In genomic region chr16:91301454-91301853, GRCm38 (mm10) we compare ENCODE assay signal across 15 mouse cellular contexts. TPM values are rescaled to one million over a fixed set of nuclear protein-coding genes. Genes with fewer than 3 reads are reported as not detected.
DNase-seq lines count a peak whose midpoint lies in the region; ATAC-seq lines count a peak whose summit lies in the region.
"Had no signal": no experiment of that assay in that cellular context is flagged by ENCODE, and none has a peak within 500 bp of the region (broad histone marks: within the 10 kb centered on the region; RNA-seq: fewer than 3 reads in every experiment).

No protein-coding gene starts in this region.

- H3K36me3 ChIP-seq in embryonic facial prominence, embryonic 10.5 days (replicated peaks): no peaks in the 10 kb centered on the region
- no peaks in the 10 kb centered on the region for H3K36me3 ChIP-seq in forebrain, embryonic 13.5 days (ENCODE audit: poor library complexity, severe bottlenecking)
- H3K36me3 ChIP-seq in hindbrain, embryonic 16.5 days (ENCODE audit: control insufficient read depth, insufficient read depth, low read length): no peaks in the 10 kb centered on the region
- no peaks in the 10 kb centered on the region for H3K36me3 ChIP-seq in neural tube, embryonic 13.5 days

- H3K27me3 ChIP-seq in embryonic facial prominence, embryonic 10.5 days (replicated peaks; ENCODE audit: low read depth, poor library complexity, severe bottlenecking): peaks cover 100% of the 10 kb centered on the region
- H3K27me3 ChIP-seq in forebrain, embryonic 13.5 days: peaks cover 95% of the 10 kb centered on the region
- peaks cover 38% of the 10 kb centered on the region for H3K27me3 ChIP-seq in hindbrain, embryonic 16.5 days (replicated peaks; ENCODE audit: control insufficient read depth, insufficient read depth, low read length)
- peaks cover 98% of the 10 kb centered on the region for H3K27me3 ChIP-seq in neural tube, embryonic 13.5 days

- no peaks in the 10 kb centered on the region for H3K9me3 ChIP-seq in embryonic facial prominence, embryonic 10.5 days
- no peaks in the 10 kb centered on the region for H3K9me3 ChIP-seq in forebrain, embryonic 13.5 days (replicated peaks)
- H3K9me3 ChIP-seq in hindbrain, embryonic 16.5 days (ENCODE audit: control insufficient read depth, low read length): no peaks in the 10 kb centered on the region
- no peaks in the 10 kb centered on the region for H3K9me3 ChIP-seq in neural tube, embryonic 13.5 days

- peak; percentile 34 for DNase-seq in embryonic facial prominence, embryonic 10.5 days (ENCODE audit: low spot score)
- no peak for DNase-seq in adrenal gland, adult 8-10 months
- no peak for DNase-seq in right cerebral cortex, postnatal 14 days
- no peak for DNase-seq in thymus, adult 18-20 months
- DNase-seq in right cerebral cortex, postnatal 4 days: no peak
- DNase-seq: kidney, postnatal 25 days had no signal

- H3K4me1 ChIP-seq in embryonic facial prominence, embryonic 10.5 days: peaks cover 22% of the 10 kb centered on the region
- H3K4me1 ChIP-seq in forebrain, embryonic 13.5 days: peaks cover 54% of the 10 kb centered on the region
- peaks cover 10% of the 10 kb centered on the region for H3K4me1 ChIP-seq in hindbrain, embryonic 16.5 days (ENCODE audit: control insufficient read depth, insufficient read depth, low read depth, low read length)
- peaks cover 37% of the 10 kb centered on the region for H3K4me1 ChIP-seq in neural tube, embryonic 13.5 days (replicated peaks)

- peak overlapping the region; percentile 49 for H3K4me2 ChIP-seq in forebrain, embryonic 13.5 days
- peak overlapping the region; percentile 47 for H3K4me2 ChIP-seq in hindbrain, embryonic 16.5 days (ENCODE audit: low read length)
- H3K4me2 ChIP-seq in neural tube, embryonic 13.5 days: peak overlapping the region; percentile 33
- H3K4me2 ChIP-seq: liver, embryonic 11.5 days had no signal

- no peak overlapping the region; the same call in 1 of the 2 replicates for H3K9ac ChIP-seq in forebrain, embryonic 13.5 days
- 0 out of 2 replicates have a peak overlapping the region, but pooled peaks have one; percentile 18 for H3K9ac ChIP-seq in hindbrain, embryonic 16.5 days (ENCODE audit: low read depth, low read length)
- no peak overlapping the region for H3K9ac ChIP-seq in neural tube, embryonic 13.5 days

- 0 out of 2 replicates have a peak, but pooled peaks have one; percentile 13 for ATAC-seq in forebrain, embryonic 13.5 days
- ATAC-seq in hindbrain, embryonic 16.5 days: no peak
- ATAC-seq in neural tube, embryonic 13.5 days (ENCODE audit: low read depth): no peak
- ATAC-seq: inflammation-experienced regulatory T-cells, adult 6 months had no signal

- no peak overlapping the region for H3K27ac ChIP-seq in embryonic facial prominence, embryonic 10.5 days (replicated peaks)
- no peak overlapping the region; the same call in 1 of the 2 replicates for H3K27ac ChIP-seq in forebrain, embryonic 13.5 days
- no peak overlapping the region for H3K27ac ChIP-seq in hindbrain, embryonic 16.5 days (ENCODE audit: low read depth, low read length)
- no peak overlapping the region for H3K27ac ChIP-seq in neural tube, embryonic 13.5 days (replicated peaks)

- 43% methylated on average over 18 of the region's 18 CpGs for WGBS in embryonic facial prominence, embryonic 10.5 days
- WGBS in forebrain, embryonic 13.5 days: 3% methylated on average over 18 of the region's 18 CpGs
- WGBS in hindbrain, embryonic 16.5 days: 9% methylated on average over 18 of the region's 18 CpGs
- 9% methylated on average over 18 of the region's 18 CpGs for WGBS in neural tube, embryonic 13.5 days

- 0 out of 2 replicates have a peak overlapping the region, but pooled peaks have one; percentile 4 for H3K4me3 ChIP-seq in embryonic facial prominence, embryonic 10.5 days
- no peak overlapping the region for H3K4me3 ChIP-seq in forebrain, embryonic 13.5 days
- H3K4me3 ChIP-seq in hindbrain, embryonic 16.5 days (ENCODE audit: low read length): peak overlapping the region; percentile 25
- H3K4me3 ChIP-seq in neural tube, embryonic 13.5 days: 0 out of 2 replicates have a peak overlapping the region, but pooled peaks have one; percentile 9

RNA-seq across cellular contexts. Expression of gene Olig1, which starts 31.9 kb away (rescaled TPM):
- 1.9 and 3.3 TPM in 2 replicates for polyA plus RNA-seq in embryonic facial prominence, embryonic 10.5 days (2016; fragmentation: Nextera tagmentation; extraction: Ambion mirVana)
- polyA plus RNA-seq in forebrain, embryonic 13.5 days (2015; fragmentation: Nextera tagmentation; extraction: Ambion mirVana): 7.5 and 8.7 TPM in 2 replicates
- 153 and 190 TPM in 2 replicates for polyA plus RNA-seq in hindbrain, embryonic 16.5 days (2015; fragmentation: Nextera tagmentation; extraction: Ambion mirVana)
- 20.9 and 26.0 TPM in 2 replicates for polyA plus RNA-seq in neural tube, embryonic 13.5 days (2015; fragmentation: Nextera tagmentation; extraction: Ambion mirVana)
- total RNA-seq in adrenal gland, adult 8-10 months (2022): under 1 TPM in 1 of 4 experiments, not detected in 3; 0.20 TPM
- total RNA-seq: megakaryocyte-erythroid progenitor cell, adult 5-6 weeks had no signal
- polyA plus RNA-seq: heart, embryonic 14.5 days; inflammation-experienced regulatory T-cells, adult 6 months; liver, embryonic 11.5 days; lung, embryonic 16.5 days; spleen, adult 2 months had no signal
